Mouse (Mus musculus) ZHBTc4 (cell line): Measurements from ENCODE around the gene Prickle3.

ENCODE experiments used
- DNase-seq: peaks from one replicate; pipeline ENCODE4 v3.0.0-alpha.2; 2011; ENCODE audit warnings: low read depth, low spot score

Gene Prickle3

DNA sequence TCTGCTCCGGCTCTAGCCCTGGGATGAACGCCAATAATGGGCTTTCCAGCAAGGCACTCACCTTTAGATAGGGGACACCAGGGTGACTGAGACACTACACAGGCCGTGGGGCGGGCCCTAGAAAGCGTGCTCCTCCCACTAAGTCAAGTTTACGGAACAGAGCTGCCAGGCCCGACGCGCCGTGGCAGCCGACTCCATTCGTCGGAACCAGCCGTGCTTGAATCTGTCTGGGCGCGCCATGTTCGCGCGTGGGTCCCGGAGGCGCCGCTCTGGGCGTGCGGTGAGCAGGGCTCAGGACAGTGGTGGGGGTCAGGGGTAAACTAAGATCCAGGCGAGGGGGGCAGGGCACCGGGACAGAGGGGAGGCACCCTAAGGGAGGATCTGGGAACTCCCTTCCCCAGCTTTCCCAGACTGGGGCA lies at the start of gene Prickle3:
Gene Prickle3, plus strand, starts transcription at position 40 of the 419 bp plus-strand sequence.
- peak; percentile 46 for DNase-seq

DNA sequence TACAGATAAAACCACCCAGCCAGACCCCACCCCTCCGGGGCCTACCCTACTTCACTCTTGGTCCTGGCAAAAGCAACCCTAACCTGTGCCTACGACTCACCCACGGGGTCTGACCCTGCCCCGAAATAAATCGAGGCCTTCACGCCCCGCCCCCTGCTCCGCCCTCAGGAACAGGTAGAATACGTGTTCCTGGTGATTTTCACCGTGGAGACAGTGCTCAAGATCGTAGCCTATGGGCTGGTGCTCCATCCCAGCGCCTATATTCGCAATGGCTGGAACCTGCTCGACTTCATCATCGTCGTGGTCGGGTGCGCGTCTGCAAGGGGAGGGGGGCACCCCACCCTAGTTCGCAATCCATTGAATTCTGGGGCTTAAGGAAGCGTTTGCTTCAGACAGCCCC lies 47.0 kb upstream of the Prickle3 start:
- DNase-seq: no peak

DNA sequence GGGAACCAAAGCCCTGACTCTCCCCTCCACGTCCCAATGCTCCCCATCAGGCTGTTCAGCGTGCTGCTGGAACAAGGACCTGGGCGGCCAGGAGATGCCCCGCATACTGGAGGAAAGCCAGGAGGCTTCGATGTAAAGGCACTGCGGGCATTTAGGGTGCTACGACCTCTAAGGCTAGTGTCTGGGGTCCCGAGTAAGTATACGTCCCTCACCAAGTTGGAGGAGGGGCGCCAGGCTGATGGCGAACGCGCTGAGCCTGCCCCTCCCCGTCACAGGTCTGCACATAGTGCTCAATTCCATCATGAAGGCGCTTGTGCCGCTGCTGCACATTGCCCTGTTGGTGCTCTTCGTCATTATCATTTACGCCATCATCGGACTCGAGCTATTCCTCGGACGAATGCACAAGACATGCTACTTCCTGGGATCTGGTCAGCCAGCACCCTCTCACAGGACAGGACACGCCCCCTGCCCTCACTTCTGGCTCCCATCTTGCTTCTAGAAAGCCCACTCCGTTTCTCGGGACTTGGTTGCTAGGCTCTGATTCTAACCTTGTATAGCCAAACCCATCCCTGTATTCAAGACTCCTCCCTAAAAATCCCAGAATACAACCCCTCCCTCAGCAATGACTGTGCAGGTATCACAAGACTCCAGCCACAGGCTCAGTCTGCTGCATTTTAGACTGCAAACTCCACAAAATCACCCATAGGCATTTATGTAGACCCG lies 46.4 kb upstream of the Prickle3 start:
- peak; percentile 20 for DNase-seq

DNA sequence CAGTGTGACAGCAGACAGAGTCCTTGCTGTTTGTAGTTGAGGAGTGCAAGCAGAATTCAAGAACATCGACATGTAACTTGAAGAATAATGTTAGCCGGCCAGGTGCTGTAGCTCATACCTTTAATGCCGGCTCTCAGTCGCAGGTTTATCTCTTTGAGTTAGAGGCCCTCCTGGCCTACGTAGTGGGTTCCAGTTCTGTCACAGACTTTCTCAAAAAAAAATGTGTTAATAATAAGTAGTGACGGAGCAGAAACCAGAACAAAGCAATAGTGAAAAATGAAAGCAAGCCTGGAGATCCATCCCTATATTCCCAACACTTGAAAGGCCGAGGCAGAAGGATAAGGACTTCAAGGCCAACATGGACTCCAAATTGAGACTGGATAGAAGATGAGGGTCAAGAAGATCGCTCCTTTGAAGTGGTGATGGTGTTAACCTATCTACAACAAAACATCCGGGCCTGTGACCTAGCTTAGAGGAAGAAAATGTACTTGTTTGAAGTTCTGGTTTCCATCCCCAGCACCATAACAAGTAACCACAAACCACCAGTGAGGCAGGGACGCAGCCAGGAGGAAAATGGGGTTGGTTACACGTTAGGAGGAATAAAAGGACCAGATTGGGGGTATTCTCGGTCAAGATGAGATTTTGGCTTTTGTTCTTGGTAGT lies 39.0 kb upstream of the Prickle3 start:
- DNase-seq: no peak

DNA sequence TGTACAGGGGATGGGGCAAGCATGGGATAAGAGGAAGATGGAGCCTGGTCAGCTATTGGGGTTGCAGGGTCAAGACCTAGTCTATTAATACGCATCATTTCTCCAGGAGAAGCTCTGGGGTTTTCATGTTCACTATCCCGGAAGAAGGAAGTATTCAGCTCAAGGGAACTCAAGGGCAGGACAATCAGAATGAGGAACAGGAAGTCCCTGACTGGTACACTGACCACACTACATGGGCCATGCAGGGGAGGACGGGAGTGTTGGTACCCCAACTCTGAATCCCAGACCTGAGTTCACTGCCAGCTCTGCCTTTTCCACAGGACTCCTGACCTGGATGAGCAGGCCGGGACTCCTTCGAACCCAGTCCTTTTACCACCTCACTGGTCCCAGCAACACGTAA lies 24.5 kb upstream of the Prickle3 start:
- DNase-seq: no peak

DNA sequence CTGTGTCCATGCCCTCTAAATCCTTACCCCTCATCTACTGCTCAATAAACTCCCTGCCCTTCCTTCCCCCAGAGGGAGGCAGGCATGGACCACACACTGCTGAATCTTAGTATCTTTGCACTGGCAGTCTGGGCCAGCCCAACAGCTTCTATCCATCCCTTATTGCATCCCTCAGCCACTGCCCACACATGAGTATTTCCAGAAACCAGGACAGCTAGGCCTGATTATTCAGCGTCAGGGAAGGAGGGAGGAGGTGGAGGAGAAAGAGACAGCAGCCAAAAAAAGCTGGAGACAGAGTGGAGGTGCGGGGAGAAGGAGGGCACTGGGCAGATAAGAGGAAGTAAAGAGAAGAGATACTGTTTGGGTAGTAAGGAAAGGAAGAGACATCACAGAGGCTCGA lies 22.0 kb upstream of the Prickle3 start:
- DNase-seq: no peak

DNA sequence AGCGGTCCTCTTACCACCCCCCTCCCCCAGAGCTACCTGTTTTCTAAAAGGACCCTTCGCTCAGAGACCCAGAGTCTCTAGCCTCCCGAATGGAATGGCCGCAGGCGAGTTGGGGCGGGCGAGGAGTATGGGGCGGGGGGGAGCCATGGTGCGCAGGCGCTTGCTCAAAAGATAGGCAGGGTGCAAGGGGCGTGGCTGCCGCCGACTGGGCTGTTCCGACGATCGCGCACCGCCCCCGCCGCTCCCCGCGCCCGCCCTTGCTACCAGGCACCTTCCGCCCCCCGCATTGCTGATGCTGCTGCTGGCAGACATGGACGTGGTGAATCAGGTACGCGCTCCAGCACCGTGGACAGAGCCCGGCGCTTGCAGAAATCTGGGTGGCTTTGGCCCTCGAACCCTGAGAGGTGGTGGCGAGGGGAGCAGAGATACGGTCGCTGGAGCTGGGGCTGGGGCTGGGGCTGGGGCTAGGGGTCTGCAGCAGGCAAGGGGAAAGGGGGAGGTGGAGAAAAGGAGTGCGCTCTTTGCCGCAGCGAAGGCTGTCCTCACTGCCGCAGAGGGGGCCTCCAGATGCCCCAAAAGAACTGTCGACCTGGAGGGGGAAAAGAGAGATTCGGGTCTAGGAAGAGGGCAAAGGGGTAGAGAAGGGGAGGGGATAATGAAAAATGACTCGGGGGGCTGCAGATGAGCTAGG lies 18.5 kb upstream of the Prickle3 start, which contains the start of gene Syp:
Gene Syp, plus strand, starts transcription at position 71 of the 691 bp plus-strand sequence.
- peak; percentile 92 for DNase-seq

DNA sequence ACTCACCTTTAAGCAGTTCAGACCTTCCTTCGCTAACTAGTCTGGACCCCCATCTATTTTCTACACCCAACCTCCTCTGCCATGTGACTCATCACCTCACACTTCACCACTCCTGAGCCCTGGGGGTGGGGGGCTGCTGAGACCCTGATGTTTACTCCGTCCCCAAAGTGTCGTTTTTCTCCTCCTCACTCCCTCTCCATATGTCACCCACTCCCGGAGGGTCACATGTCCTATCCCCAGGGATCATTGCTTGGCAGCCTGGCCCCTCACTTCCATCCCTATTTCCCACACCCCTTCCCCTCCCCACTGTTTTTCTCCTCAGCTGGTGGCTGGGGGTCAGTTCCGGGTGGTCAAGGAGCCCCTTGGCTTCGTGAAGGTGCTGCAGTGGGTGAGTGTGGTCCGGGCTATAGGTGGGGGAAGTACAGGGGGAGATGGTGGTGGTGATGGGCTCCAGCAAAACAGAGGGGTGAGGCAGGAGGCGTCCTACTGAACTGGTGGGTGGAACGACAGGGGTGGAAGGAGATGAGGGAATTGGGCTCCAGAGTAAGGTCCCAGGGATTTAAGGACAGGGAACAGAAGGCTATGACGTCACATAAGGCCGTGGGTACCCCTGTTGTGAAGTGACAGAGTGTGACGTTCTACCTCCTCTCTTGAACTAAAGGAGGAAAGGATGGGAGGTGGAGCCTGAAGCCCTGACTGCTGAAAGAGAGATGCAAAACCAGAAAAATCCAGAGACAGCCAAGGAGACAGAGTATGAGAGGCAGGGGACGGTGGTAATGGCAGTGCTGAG lies 17.3 kb upstream of the Prickle3 start:
- DNase-seq: no peak

DNA sequence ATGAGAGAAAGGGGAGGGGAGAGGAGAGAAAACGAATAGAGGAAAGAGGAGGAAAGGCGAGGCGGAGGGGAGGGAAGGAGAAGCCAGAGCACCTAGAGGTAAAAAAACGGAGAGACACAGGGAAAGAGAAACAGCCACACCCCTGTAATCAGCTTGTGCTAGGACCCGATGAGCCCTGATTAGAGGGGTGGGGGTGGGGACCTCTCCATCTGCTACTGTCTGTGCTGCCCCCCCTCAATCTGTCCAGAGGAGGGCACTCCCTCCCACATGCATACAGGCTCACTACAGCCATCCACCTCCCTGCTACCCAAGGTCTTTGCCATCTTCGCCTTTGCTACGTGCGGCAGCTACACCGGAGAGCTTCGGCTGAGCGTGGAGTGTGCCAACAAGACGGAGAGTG lies 16.3 kb upstream of the Prickle3 start:
- DNase-seq: no peak

DNA sequence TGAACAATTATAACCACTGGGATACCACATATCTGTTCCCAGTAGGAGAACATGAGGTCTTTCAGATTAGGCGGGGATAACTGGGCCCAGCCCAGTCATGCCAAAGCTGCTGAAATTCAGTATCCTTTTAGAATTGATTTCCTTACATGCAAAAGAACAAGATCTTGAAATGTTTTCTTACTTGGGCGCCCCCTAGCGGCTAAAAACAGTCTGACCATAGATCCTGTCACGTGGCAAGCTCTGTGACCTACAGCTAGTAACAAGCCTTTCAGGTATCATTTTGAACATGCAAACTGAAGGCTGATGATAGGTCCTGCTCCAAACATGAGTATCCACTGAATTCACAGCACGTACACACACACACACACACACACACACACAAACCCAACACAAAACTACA lies 11.7 kb upstream of the Prickle3 start:
- DNase-seq: peak; percentile 84

DNA sequence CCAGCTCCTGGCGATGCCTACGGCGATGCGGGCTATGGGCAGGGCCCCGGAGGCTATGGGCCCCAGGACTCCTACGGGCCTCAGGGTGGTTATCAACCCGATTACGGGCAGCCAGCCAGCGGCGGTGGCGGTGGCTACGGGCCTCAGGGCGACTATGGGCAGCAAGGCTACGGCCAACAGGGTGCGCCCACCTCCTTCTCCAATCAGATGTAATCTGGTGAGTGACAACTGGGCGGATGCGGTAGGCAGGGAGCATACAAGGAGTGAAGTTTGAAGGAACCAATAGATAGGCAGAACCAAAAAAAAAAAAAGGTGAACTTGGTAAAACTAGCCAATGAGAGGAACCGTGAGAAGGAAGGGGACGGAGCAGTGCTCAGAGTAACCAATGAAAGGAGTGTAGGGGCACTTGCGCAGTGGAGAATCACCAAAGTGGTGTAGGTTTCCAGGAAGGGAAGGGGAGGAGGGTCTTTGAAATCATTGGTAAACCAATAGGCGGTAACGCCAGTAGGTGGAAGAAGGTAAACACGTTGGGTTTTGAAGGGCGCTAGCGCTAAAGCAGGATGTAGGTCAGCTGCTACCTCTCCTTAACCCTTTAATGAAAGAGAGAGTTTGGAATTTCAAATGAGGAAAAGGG lies 8.3 kb upstream of the Prickle3 start:
- DNase-seq: peak; percentile 95

DNA sequence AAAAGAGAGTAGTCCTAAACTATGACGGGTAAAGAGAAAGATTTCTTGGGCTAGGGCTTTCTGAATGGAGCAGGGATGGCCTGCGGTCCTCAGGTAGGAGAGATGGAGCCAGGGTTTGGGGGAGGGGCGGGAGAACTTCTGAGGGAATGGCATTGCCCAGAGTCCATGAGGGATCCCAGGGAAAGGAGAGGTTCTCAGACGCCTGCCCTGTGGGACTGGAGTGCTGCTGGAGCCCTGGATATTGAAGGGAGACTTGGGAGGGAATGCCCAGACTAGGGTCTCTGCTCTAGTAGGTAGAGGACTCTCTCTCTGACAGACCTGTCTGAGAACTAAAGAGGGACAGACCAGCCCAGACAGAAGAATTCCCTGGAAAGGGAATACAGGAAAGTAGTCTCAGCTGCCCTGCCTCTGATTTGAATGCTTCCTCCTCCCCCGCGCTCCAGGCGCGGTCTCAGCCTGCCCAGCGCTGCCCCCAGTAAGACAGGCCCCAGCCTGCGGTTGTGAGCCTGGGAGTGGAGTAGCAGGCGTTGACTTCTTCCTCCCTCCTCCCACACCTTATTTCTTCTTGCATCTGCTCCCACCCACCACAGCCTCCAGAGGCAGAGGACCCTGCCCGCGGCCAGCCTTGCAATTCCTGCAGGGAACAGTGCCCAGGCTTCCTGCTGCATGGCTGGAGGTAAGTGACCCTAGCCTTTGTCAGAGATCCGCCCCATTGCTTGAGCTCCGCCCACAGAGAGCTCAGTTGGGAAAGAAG lies 1.1 kb downstream of the Prickle3 start:
- peak; percentile 62 for DNase-seq

DNA sequence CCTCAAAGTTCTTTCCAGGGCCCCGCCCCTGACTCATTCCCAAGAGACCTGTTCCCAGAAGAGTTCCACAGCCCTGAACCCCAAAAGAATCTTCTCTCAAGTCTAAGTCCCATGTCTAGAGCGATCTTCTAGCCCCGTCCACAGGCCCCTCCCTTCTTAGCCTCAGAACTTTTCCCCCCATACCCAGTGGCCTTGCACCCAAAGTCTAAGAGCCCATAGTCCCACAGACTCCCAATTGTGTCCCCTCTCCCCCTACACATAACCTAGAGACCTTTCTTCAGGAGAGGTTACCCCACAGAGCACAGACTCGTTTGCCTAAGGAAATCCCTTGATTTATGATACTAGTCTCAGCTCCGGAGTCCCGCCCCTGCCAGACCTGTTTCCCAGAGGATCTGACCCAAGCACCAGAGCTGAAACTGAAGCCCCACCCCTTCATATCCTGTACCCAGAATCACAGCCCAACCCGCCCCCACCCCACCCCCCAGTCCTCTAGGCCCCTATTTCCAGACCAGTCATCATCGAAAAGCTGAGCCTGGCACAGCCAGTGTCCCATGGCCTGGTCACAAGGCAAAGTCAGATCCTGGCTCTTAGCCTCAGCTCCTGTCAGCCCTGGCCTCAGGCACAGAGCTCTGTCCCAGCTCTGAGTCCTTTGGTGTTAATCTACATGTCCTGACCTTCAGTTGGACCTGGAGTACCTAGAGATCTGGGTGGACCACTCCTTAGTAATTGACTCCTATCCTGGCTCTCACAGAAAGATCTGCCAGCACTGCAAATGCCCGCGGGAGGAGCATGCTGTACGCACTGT lies 1.9 kb downstream of the Prickle3 start:
- DNase-seq: peak; percentile 42

DNA sequence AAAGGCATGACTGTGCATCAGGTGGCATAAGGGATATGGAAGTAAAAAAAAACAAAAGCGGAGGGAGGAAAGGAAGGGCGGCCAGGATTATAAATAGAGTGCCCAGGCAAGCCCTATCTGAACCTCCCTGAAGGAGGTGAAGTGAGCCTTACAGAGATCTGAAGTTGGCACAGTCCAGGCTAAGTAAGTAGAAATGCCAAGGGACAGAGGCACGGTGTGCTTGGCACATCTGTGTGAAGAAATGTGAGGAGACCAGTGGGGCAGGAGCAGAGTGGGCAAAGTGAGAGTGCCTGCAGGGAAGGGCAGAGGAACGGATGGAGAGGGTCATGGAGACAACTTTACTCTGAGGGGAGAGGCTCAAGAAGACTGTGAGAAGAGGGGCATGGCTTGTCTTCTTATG lies 4.0 kb downstream of the Prickle3 start:
- no peak for DNase-seq

DNA sequence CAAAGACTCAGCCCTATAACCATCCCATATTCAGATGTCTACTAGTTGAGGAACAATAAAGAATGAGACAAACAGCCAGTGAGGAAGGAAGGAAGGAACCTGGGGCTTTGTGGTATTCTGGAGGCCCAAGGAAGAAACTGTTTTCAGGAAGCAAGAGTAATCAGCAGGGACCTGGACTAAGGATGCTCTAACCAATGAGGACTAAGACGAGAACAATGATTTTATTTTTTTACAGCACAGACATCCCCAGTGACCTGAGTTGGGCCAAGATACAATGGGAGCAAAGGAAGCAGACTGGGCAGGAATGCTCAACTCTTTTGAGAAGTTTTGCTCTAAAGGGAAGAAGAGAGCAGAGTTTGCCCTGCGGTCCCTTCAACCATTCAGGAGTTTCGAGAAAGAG lies 5.9 kb downstream of the Prickle3 start:
- DNase-seq: no peak

DNA sequence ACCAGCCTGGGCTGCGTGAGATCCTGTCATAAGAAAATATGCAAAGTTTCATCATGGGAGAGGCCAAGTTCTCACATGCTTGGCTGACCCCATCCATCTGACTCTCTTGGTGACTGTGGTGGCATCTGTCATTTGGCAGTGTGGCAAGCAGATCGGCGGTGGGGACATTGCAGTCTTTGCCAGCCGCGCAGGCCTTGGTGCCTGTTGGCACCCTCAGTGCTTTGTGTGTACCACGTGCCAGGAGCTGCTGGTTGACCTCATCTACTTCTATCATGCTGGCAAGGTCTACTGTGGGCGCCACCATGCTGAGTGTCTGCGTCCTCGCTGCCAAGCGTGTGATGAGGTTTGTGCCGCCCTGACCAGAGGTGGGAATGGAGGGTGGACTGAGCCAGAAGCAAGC lies 7.7 kb downstream of the Prickle3 start:
- no peak for DNase-seq

DNA sequence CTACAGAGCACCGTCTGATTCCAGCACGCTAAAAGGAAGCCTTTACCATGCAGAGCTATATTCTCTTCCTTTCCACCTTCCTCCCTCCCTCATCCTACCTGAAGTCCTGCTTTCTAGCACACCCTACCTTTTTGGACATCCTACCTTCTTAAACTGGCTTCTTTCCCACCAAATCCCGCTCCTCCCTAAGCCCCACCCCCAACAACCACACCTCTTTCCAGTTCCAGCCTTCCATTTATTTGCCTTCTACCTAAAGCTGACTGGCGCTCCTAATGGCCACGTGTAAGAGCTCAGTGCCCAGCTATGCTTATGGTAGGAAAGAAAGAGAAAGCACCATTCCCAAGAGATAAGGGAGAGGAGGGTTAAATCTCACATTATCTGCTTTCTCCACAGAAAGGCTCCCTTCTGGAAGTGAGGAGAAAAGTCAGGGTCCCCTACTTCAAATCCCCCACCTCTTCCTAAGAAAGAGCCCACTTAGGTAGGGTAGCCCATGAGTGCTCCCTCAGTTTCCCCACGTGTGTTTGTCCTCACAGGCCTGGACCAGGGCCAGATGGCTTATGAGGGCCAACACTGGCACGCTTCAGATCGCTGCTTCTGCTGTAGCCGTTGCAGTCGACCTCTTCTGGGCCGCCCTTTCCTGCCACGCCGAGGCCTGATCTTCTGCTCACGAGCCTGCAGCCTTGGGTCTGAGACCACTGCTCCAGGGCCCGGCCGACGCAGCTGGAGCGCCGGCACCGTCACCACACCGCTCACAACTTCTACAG lies 8.9 kb downstream of the Prickle3 start:
- DNase-seq: no peak

DNA sequence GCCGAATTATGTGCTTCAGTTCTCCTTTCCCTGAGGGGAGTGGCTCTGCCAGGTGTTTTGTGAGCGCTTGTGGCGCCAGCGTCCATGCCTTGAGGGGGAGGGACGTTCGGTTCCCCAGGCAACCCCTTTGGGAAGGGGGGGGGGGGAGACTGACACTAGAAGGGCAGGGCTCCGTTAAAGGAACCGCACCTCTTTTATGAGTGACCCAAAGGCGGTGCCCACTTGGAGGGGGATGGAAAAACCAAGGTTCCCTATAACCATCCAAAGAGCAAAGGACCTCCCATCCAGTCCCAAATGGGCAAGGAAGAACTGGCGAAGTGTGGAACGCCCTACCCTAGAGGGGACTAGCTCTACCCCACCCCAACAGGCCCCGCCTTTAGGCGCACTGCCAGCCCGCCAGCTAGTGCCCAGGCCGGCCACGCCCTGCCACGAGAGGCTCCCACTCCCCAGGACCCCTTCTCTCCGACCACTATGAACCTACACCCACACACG lies 13.4 kb downstream of the Prickle3 start:
- DNase-seq: peak; percentile 79
